8 mouse cellular contexts compared by ENCODE assay signal in the genomic region with DNA sequence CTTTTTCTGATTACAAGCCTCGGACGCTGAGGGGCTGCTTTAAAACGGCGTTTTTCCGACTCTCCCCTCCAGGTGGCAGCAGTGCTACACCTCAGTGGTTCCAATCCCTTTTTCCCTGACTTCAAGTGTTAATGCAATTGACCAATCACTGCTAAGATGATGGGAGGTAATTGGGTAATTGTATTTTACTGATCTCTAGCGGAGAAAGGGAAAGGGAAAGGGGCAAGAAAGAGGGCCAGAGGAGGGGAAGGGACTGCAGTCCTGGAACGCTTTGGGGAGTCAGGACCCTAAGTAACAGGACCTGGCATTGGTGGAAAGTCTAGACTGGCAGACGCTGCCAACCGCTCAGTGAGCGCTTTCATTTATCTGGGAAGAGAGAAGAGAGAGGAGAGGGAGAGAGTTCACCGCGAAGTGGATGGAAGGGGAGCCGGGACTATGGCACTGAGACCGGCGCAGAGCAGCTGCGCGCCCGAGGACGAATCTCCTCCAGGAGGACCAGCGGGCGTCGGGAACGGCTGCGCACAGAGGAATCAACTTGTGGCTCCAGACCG.
A peak's percentile ranks its signal among the peaks of the same experiment; 100 is the strongest.
DNase-seq lines count a peak whose midpoint lies in the region; ATAC-seq and TF ChIP-seq lines count a peak whose summit lies in the region.

No protein-coding gene starts in this region.

- no peak overlapping the region for H3K9ac ChIP-seq in ES-Bruce4 (ENCODE audit: low read depth, poor library complexity, severe bottlenecking)
- peak overlapping the region; percentile 72 for H3K9ac ChIP-seq in forebrain, embryonic 14.5 days (ENCODE audit: low read length)
- no peak overlapping the region for H3K9ac ChIP-seq in liver, embryonic 15.5 days
- peak overlapping the region; percentile 60 for H3K9ac ChIP-seq in neural tube, embryonic 15.5 days (replicated peaks)

- peak; percentile 91 for ATAC-seq in forebrain, embryonic 14.5 days
- ATAC-seq in liver, embryonic 15.5 days (ENCODE audit: insufficient read depth): no peak
- peak; percentile 90 for ATAC-seq in neural tube, embryonic 15.5 days (ENCODE audit: low FRiP score)

- peak overlapping the region; percentile 59 for H3K4me3 ChIP-seq in ES-Bruce4 (ENCODE audit: low read depth, low read length)
- H3K4me3 ChIP-seq in forebrain, embryonic 14.5 days (ENCODE audit: low read depth, low read length): peak overlapping the region; percentile 51
- H3K4me3 ChIP-seq in liver, embryonic 15.5 days (replicated peaks): peak overlapping the region; percentile 28
- peak overlapping the region; percentile 63 for H3K4me3 ChIP-seq in neural tube, embryonic 15.5 days (replicated peaks)

- peaks cover 5% of the 10 kb centered on the region for H3K27me3 ChIP-seq in ES-Bruce4 (ENCODE audit: control insufficient read depth, insufficient read depth, low read length, poor library complexity, severe bottlenecking)
- H3K27me3 ChIP-seq in forebrain, embryonic 14.5 days (replicated peaks; ENCODE audit: control insufficient read depth, insufficient read depth, low read length): no peaks in the 10 kb centered on the region
- peaks cover 23% of the 10 kb centered on the region for H3K27me3 ChIP-seq in liver, embryonic 15.5 days
- no peaks in the 10 kb centered on the region for H3K27me3 ChIP-seq in neural tube, embryonic 15.5 days (replicated peaks)

- DNase-seq in c-Kit-positive CD71-positive TER-119-positive erythroid progenitor cells, embryonic 14.5 days (ENCODE audit: low spot score): peak; percentile 11
- peak; percentile 96 for DNase-seq in forebrain, embryonic 14.5 days (ENCODE audit: low spot score)
- DNase-seq in heart, postnatal 10 days: peak; percentile 77 to 88
- peak; percentile 88 for DNase-seq in kidney, postnatal 4 days
- DNase-seq in thymus, postnatal 4 days: peak; percentile 60

- intact Hi-C loops in heart, postnatal 10 days (cut with DNase I): loop anchor here (10.0 kb wide), 1 partner anchor 882 kb away; no protein-coding TSS in a partner anchor

- no peak for TF ChIP-seq EP300 in ES-Bruce4 (IDR thresholded peaks at IDR 0.05; ENCODE audit: insufficient read depth, low read depth, low read length)

- no peak overlapping the region for H3K27ac ChIP-seq in ES-Bruce4 (ENCODE audit: insufficient read depth, low read length)
- H3K27ac ChIP-seq in forebrain, embryonic 14.5 days (ENCODE audit: low read depth, low read length): peak overlapping the region; percentile 90
- no peak overlapping the region for H3K27ac ChIP-seq in liver, embryonic 15.5 days (replicated peaks)
- peak overlapping the region; percentile 94 for H3K27ac ChIP-seq in neural tube, embryonic 15.5 days (replicated peaks)

- peak overlapping the region; percentile 68 for H3K4me2 ChIP-seq in forebrain, embryonic 14.5 days (ENCODE audit: low read length)
- H3K4me2 ChIP-seq in liver, embryonic 15.5 days: peak overlapping the region; percentile 50
- H3K4me2 ChIP-seq in neural tube, embryonic 15.5 days: peak overlapping the region; percentile 72

- no peaks in the 10 kb centered on the region for H3K4me1 ChIP-seq in ES-Bruce4 (ENCODE audit: control insufficient read depth, insufficient read depth, low read length)
- 0 out of 2 replicates have a peak, but pooled peaks cover 5% of the 10 kb centered on the region for H3K4me1 ChIP-seq in forebrain, embryonic 14.5 days (ENCODE audit: control insufficient read depth, insufficient read depth, low read length)
- H3K4me1 ChIP-seq in liver, embryonic 15.5 days (replicated peaks): peaks cover 3% of the 10 kb centered on the region; the same call in 1 of the 2 replicates
- H3K4me1 ChIP-seq in neural tube, embryonic 15.5 days: peaks cover 15% of the 10 kb centered on the region

- H3K9me3 ChIP-seq in ES-Bruce4 (replicated peaks; ENCODE audit: control insufficient read depth, insufficient read depth, low read length, poor library complexity, severe bottlenecking): no peaks in the 10 kb centered on the region
- no peaks in the 10 kb centered on the region for H3K9me3 ChIP-seq in forebrain, embryonic 14.5 days (replicated peaks; ENCODE audit: control insufficient read depth, low read length)
- no peaks in the 10 kb centered on the region for H3K9me3 ChIP-seq in liver, embryonic 15.5 days (replicated peaks)
- H3K9me3 ChIP-seq in neural tube, embryonic 15.5 days (replicated peaks): no peaks in the 10 kb centered on the region

- no peak for TF ChIP-seq POLR2A in ES-Bruce4 (IDR thresholded peaks at IDR 0.05; ENCODE audit: insufficient read depth, low read length)

- no peaks in the 10 kb centered on the region for H3K36me3 ChIP-seq in ES-Bruce4 (ENCODE audit: control insufficient read depth, insufficient read depth, low read length, poor library complexity, severe bottlenecking)
- no peaks in the 10 kb centered on the region for H3K36me3 ChIP-seq in forebrain, embryonic 14.5 days (ENCODE audit: control insufficient read depth, insufficient read depth, low read length)
- no peaks in the 10 kb centered on the region for H3K36me3 ChIP-seq in liver, embryonic 15.5 days (replicated peaks)
- no peaks in the 10 kb centered on the region for H3K36me3 ChIP-seq in neural tube, embryonic 15.5 days

- peak; percentile 68 for TF ChIP-seq CTCF in ES-Bruce4 (IDR thresholded peaks at IDR 0.05; ENCODE audit: low read depth, low read length)

- WGBS in forebrain, embryonic 14.5 days: under 1% methylated on average over 25 of the region's 25 CpGs
- WGBS in liver, embryonic 15.5 days (ENCODE audit: insufficient replicate concordance): 2% methylated on average over 25 of the region's 25 CpGs
- under 1% methylated on average over 25 of the region's 25 CpGs for WGBS in neural tube, embryonic 15.5 days

Comparison
In these comparisons a context has a peak if more than half of its experiments do, and no peak if none do; other contexts are left out.
1. H3K27ac ChIP-seq: peak in forebrain, embryonic 14.5 days (single experiment) and neural tube, embryonic 15.5 days (single experiment); none in ES-Bruce4 (single experiment) and liver, embryonic 15.5 days (single experiment).
2. H3K9ac ChIP-seq: peak in forebrain, embryonic 14.5 days (single experiment) and neural tube, embryonic 15.5 days (single experiment); none in ES-Bruce4 (single experiment) and liver, embryonic 15.5 days (single experiment).
3. DNase-seq: peak in every context shown above with its lines; median percentile 96 in forebrain, embryonic 14.5 days; 88 in kidney, postnatal 4 days; 82 in heart, postnatal 10 days; 60 in thymus, postnatal 4 days; 11 in c-Kit-positive CD71-positive TER-119-positive erythroid progenitor cells, embryonic 14.5 days.
4. Peak in every context shown above with its lines, with median percentiles within 50 percentile points of each other: H3K4me3 ChIP-seq and H3K4me2 ChIP-seq.